Mouse (Mus musculus) layer of hippocampus, adult 9-10 months (tissue): ENCODE data around the gene Tmem9b.

Source experiments
- DNase-seq: peaks from one replicate; pipeline ENCODE4 v3.0.0; 2022; ENCODE audit warnings: low spot score

Tmem9b gene

GRCm38 (mm10) chr7:109686585-109687128 is 66.0 kb downstream of the Tmem9b start:
- no peak for DNase-seq
